Comparison of ENCODE assay signal across 8 mouse cellular contexts in the genomic region with DNA sequence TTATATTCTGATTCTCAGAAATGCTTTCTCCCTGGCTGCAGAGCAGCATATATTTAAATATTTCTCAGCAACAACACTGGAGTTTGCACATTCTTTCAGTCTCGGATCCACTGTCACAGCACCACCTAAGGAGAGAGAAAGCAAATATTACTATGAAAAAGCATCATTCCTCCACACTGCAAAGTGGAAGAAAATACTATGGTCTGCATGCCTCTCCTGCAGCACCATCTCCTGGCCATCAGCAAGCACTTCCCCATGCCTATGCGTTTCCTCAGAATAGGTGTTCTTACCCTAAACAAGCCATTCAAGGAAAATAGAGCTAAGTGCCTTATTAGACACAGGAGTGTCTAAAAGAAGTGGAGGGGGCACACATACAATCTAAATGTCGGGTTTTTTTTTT.
DNase-seq lines count a peak whose midpoint lies in the region; ATAC-seq and TF ChIP-seq lines count a peak whose summit lies in the region.

No protein-coding gene starts in this region.

- no peaks in the 10 kb centered on the region for H3K79me2 ChIP-seq in heart, adult 2 months (replicated peaks; ENCODE audit: control insufficient read depth, insufficient read depth, low read length)

- no peaks in the 10 kb centered on the region for H3K4me1 ChIP-seq in heart, adult 2 months (ENCODE audit: control insufficient read depth, insufficient read depth, low read length)
- peaks cover 10% of the 10 kb centered on the region; the same call in 1 of the 2 replicates for H3K4me1 ChIP-seq in heart, embryonic 12.5 days (replicated peaks)
- H3K4me1 ChIP-seq in neural tube, embryonic 15.5 days = no peaks in the 10 kb centered on the region

- no peak for TF ChIP-seq POLR2A in heart, adult 2 months (IDR thresholded peaks at IDR 0.05; ENCODE audit: insufficient read depth, low read depth, low read length)

- no peak for DNase-seq in heart, adult 2 months
- DNase-seq in CD4-positive, CD25-positive, alpha-beta regulatory T cell, adult 2 months (ENCODE audit: low read depth, low spot score) = peak; percentile 70
- peak; percentile 24 for DNase-seq in cerebellum, adult 9-11 months
- peak; percentile 28 for DNase-seq in layer of hippocampus, adult 11-12 months (ENCODE audit: low spot score)
- DNase-seq in heart, adult 8-10 months (ENCODE audit: low spot score) = no peak
- DNase-seq in B cell, adult 2 months = no peak

- H3K9me3 ChIP-seq in heart, embryonic 12.5 days (replicated peaks) = 0 out of 2 replicates have a peak, but pooled peaks cover 4% of the 10 kb centered on the region
- no peaks in the 10 kb centered on the region for H3K9me3 ChIP-seq in neural tube, embryonic 15.5 days (replicated peaks)

- TF ChIP-seq EP300 in heart, adult 2 months (IDR thresholded peaks at IDR 0.05; ENCODE audit: insufficient read depth, low read depth, low read length) = no peak

- no peak overlapping the region for H3K4me2 ChIP-seq in heart, embryonic 12.5 days
- H3K4me2 ChIP-seq in neural tube, embryonic 15.5 days = no peak overlapping the region

- no peak for ATAC-seq in heart, embryonic 12.5 days (ENCODE audit: insufficient number of reproducible peaks, low FRiP score)
- ATAC-seq in neural tube, embryonic 15.5 days (ENCODE audit: low FRiP score) = peak; percentile 94

- 42% methylated on average over 3 of the region's 3 CpGs for WGBS in heart, adult 2 months
- WGBS in heart, embryonic 12.5 days = 36% methylated on average over 3 of the region's 3 CpGs
- WGBS in neural tube, embryonic 15.5 days = 52% methylated on average over 3 of the region's 3 CpGs

- intact Hi-C loops in heart, adult 2 months (cut with DNase I) = no loop called here

- no peak overlapping the region for H3K4me3 ChIP-seq in heart, adult 2 months
- H3K4me3 ChIP-seq in heart, embryonic 12.5 days = no peak overlapping the region
- no peak overlapping the region for H3K4me3 ChIP-seq in neural tube, embryonic 15.5 days (replicated peaks)

- H3K27me3 ChIP-seq in heart, adult 2 months (ENCODE audit: control insufficient read depth, insufficient read depth, low read length) = no peaks in the 10 kb centered on the region
- H3K27me3 ChIP-seq in heart, embryonic 12.5 days (replicated peaks) = no peaks in the 10 kb centered on the region
- no peaks in the 10 kb centered on the region for H3K27me3 ChIP-seq in neural tube, embryonic 15.5 days (replicated peaks)

- no peak overlapping the region for H3K27ac ChIP-seq in heart, adult 2 months
- H3K27ac ChIP-seq in heart, embryonic 12.5 days (ENCODE audit: poor library complexity, severe bottlenecking) = no peak overlapping the region
- no peak overlapping the region for H3K27ac ChIP-seq in neural tube, embryonic 15.5 days (replicated peaks)

- H3K36me3 ChIP-seq in heart, adult 2 months (ENCODE audit: control insufficient read depth, insufficient read depth, low read length) = no peaks in the 10 kb centered on the region
- no peaks in the 10 kb centered on the region for H3K36me3 ChIP-seq in heart, embryonic 12.5 days
- H3K36me3 ChIP-seq in neural tube, embryonic 15.5 days = no peaks in the 10 kb centered on the region

- peak; percentile 47 for TF ChIP-seq CTCF in heart, adult 2 months (IDR thresholded peaks at IDR 0.05)

- H3K9ac ChIP-seq in heart, adult 2 months (ENCODE audit: low read depth, low read length) = no peak overlapping the region
- no peak overlapping the region for H3K9ac ChIP-seq in heart, embryonic 12.5 days
- no peak overlapping the region for H3K9ac ChIP-seq in neural tube, embryonic 15.5 days (replicated peaks)

Comparison
In these comparisons a context has a peak if more than half of its experiments do, and no peak if none do; other contexts are left out.
1. DNase-seq: peak in CD4-positive, CD25-positive, alpha-beta regulatory T cell, adult 2 months (single experiment), cerebellum, adult 9-11 months (single experiment) and layer of hippocampus, adult 11-12 months (single experiment); none in heart, adult 2 months (0 of 2), heart, adult 8-10 months (single experiment) and B cell, adult 2 months (0 of 2).